Mouse (Mus musculus): ENCODE data around the gene Esrra. TPM values are rescaled to one million over a fixed set of nuclear protein-coding genes. Genes with fewer than 3 reads are reported as not detected.

Gene Esrra
- polyA plus RNA-seq, 2 experiments: 5.1 to 20.3 TPM

DNA sequence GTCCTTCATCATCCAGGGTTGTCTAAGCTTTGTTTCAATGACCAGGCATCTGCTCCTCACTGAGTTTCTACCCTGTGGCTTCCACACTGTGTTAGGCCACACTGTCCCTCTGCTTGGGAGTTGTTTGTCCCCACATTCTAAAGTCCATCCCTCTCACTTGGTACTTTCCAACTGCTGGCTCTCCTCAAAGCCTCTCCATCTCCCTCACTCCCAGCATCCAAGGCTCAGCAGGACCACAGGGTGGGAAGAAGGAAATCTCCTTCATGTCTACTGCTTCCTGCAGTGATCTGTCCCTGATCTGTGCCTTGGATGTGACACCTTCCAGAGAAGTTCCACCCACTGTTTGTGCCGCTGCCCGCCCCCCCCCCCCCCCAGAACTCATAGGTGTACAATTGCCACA, 9.4 kb upstream of the Esrra start:
- H3K36me3 ChIP-seq (ENCODE audit: control insufficient read depth, insufficient read depth, low read length): no peaks in the 10 kb centered on the region
- WGBS: no CpG with 5 or more reads among the region's 2 CpGs
- DNase-seq (ENCODE audit: low spot score) (no peak), ATAC-seq (ENCODE audit: low FRiP score, low read depth) (no peak)
- no peak for TF ChIP-seq POLR2A (IDR thresholded peaks at IDR 0.05; ENCODE audit: borderline replicate concordance, extremely low read depth, insufficient read depth, insufficient read length)
- peaks cover 9% of the 10 kb centered on the region; the same call in 1 of the 2 replicates for H3K4me1 ChIP-seq (ENCODE audit: control insufficient read depth, insufficient read depth, low read length)
- H3K9me3 ChIP-seq (ENCODE audit: control insufficient read depth, low read length): no peaks in the 10 kb centered on the region
- H3K9ac ChIP-seq (ENCODE audit: low read depth, low read length, severe bottlenecking): no peak overlapping the region
- H3K4me2 ChIP-seq (replicated peaks; ENCODE audit: low read depth, low read length, severe bottlenecking): no peak overlapping the region
- no peak overlapping the region for H3K4me3 ChIP-seq (replicated peaks; ENCODE audit: low read length)
- no peak overlapping the region for H3K27ac ChIP-seq (replicated peaks; ENCODE audit: low read depth, low read length)
- peaks cover 92% of the 10 kb centered on the region for H3K27me3 ChIP-seq (ENCODE audit: control insufficient read depth, insufficient read depth, low read length)

- no peak for ATAC-seq (ENCODE audit: low FRiP score, low read depth)
- no peak overlapping the region for H3K9ac ChIP-seq (ENCODE audit: low read depth, low read length, severe bottlenecking)
- 16% methylated on average over 9 of the region's 9 CpGs for WGBS
- H3K4me2 ChIP-seq (replicated peaks; ENCODE audit: low read depth, low read length, severe bottlenecking): no peak overlapping the region
- H3K4me1 ChIP-seq (ENCODE audit: control insufficient read depth, insufficient read depth, low read length): 0 out of 2 replicates have a peak, but pooled peaks cover 7% of the 10 kb centered on the region
- no peaks in the 10 kb centered on the region for H3K36me3 ChIP-seq (ENCODE audit: control insufficient read depth, insufficient read depth, low read length)
- no peak overlapping the region for H3K27ac ChIP-seq (replicated peaks; ENCODE audit: low read depth, low read length)
- peaks cover 92% of the 10 kb centered on the region for H3K27me3 ChIP-seq (ENCODE audit: control insufficient read depth, insufficient read depth, low read length)
- no peaks in the 10 kb centered on the region for H3K9me3 ChIP-seq (ENCODE audit: control insufficient read depth, low read length)
- H3K4me3 ChIP-seq (replicated peaks; ENCODE audit: low read length): peak overlapping the region; percentile 8; the same call in 1 of the 2 replicates
- DNase-seq (ENCODE audit: low spot score): no peak
- TF ChIP-seq POLR2A (IDR thresholded peaks at IDR 0.05; ENCODE audit: borderline replicate concordance, extremely low read depth, insufficient read depth, insufficient read length): no peak
Measured at GRCm38 (mm10) chr19:6928080-6928479, 6.5 kb upstream of the Esrra start.

- no peak overlapping the region for H3K27ac ChIP-seq (replicated peaks; ENCODE audit: low read depth, low read length)
- H3K36me3 ChIP-seq (ENCODE audit: control insufficient read depth, insufficient read depth, low read length): no peaks in the 10 kb centered on the region
- H3K4me1 ChIP-seq (ENCODE audit: control insufficient read depth, insufficient read depth, low read length): 0 out of 2 replicates have a peak, but pooled peaks cover 7% of the 10 kb centered on the region
- H3K9ac ChIP-seq (ENCODE audit: low read depth, low read length, severe bottlenecking): 0 out of 2 replicates have a peak overlapping the region, but pooled peaks have one; percentile 7
- ATAC-seq (ENCODE audit: low FRiP score, low read depth) (no peak), DNase-seq (ENCODE audit: low spot score) (peak; percentile 49)
- peaks cover 82% of the 10 kb centered on the region for H3K27me3 ChIP-seq (ENCODE audit: control insufficient read depth, insufficient read depth, low read length)
- peak overlapping the region; percentile 41 for H3K4me2 ChIP-seq (replicated peaks; ENCODE audit: low read depth, low read length, severe bottlenecking)
- H3K4me3 ChIP-seq (replicated peaks; ENCODE audit: low read length): peak overlapping the region; percentile 22
- TF ChIP-seq POLR2A (IDR thresholded peaks at IDR 0.05; ENCODE audit: borderline replicate concordance, extremely low read depth, insufficient read depth, insufficient read length): no peak
- WGBS: 14% methylated on average over 26 of the region's 26 CpGs
- no peaks in the 10 kb centered on the region for H3K9me3 ChIP-seq (ENCODE audit: control insufficient read depth, low read length)
Measured at GRCm38 (mm10) chr19:6926559-6927255, 5.1 kb upstream of the Esrra start.

DNA sequence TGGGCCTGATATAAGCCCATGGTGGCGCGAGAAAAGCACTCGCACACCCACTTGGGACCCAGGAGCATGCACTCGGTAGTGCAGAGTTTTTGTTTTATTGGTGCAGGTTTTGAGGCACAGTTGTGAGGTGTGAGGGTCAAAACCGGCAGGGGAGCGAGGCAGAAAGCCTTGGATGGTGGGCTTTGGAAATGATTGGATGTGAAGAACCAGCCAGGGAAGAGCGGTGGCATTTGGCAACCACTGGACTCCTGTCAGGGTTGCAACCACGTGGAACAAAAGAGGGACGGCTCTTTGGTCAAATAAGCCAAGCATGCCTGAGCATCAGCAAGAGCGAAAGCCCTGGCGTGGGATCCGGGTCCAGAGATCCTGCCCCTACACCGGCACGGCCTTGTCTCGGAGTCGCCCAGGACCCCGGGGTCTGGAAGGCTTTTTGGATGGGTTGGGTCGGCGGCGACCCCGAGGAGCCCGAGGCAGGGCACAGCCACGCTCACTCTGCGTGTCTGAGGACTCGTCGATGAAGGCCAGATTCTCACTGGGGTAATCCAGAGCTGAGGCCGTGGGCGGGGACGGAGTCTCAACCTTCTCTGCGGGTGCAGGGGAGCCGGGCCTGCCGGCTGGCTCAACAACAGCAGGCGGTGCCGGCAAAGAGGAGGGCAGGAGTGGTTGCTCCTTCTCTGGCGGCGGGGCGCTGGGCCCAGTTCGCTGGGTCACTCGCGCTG, 4.2 kb upstream of the Esrra start:
- WGBS: 8% methylated on average over 38 of the region's 40 CpGs
- peaks cover 11% of the 10 kb centered on the region; the same call in 1 of the 2 replicates for H3K4me1 ChIP-seq (ENCODE audit: control insufficient read depth, insufficient read depth, low read length)
- ATAC-seq (ENCODE audit: low FRiP score, low read depth): no peak
- no peak for TF ChIP-seq POLR2A (IDR thresholded peaks at IDR 0.05; ENCODE audit: borderline replicate concordance, extremely low read depth, insufficient read depth, insufficient read length)
- peak overlapping the region; percentile 22; the same call in 1 of the 2 replicates for H3K4me3 ChIP-seq (replicated peaks; ENCODE audit: low read length)
- H3K27ac ChIP-seq (replicated peaks; ENCODE audit: low read depth, low read length): no peak overlapping the region
- H3K9ac ChIP-seq (ENCODE audit: low read depth, low read length, severe bottlenecking): 0 out of 2 replicates have a peak overlapping the region, but pooled peaks have one; percentile 7
- no peak for DNase-seq (ENCODE audit: low spot score)
- H3K9me3 ChIP-seq (ENCODE audit: control insufficient read depth, low read length): no peaks in the 10 kb centered on the region
- no peaks in the 10 kb centered on the region for H3K36me3 ChIP-seq (ENCODE audit: control insufficient read depth, insufficient read depth, low read length)
- peak overlapping the region; percentile 36; the same call in 1 of the 2 replicates for H3K4me2 ChIP-seq (replicated peaks; ENCODE audit: low read depth, low read length, severe bottlenecking)
- peaks cover 74% of the 10 kb centered on the region for H3K27me3 ChIP-seq (ENCODE audit: control insufficient read depth, insufficient read depth, low read length)

- DNase-seq (ENCODE audit: low spot score): no peak
- Histone ChIP-seq H3K9me3 (ENCODE audit: control insufficient read depth, low read length) (no peaks in the 10 kb centered on the region), H3K9ac (ENCODE audit: low read depth, low read length, severe bottlenecking) (0 out of 2 replicates have a peak within 1 kb of the TSS, but pooled peaks have one; percentile 7), H3K4me1 (ENCODE audit: control insufficient read depth, insufficient read depth, low read length) (peaks cover 16% of the 10 kb centered on the region; the same call in 1 of the 2 replicates), H3K36me3 (ENCODE audit: control insufficient read depth, insufficient read depth, low read length) (no peaks in the 10 kb centered on the region), H3K27ac (replicated peaks; ENCODE audit: low read depth, low read length) (no peak within 1 kb of the TSS), H3K27me3 (ENCODE audit: control insufficient read depth, insufficient read depth, low read length) (peaks cover 69% of the 10 kb centered on the region), H3K4me3 (replicated peaks; ENCODE audit: low read length) (peak within 1 kb of the TSS; percentile 22), H3K4me2 (replicated peaks; ENCODE audit: low read depth, low read length, severe bottlenecking) (peak within 1 kb of the TSS; percentile 36)
- ATAC-seq (ENCODE audit: low FRiP score, low read depth): no peak
- no peak for TF ChIP-seq POLR2A (IDR thresholded peaks at IDR 0.05; ENCODE audit: borderline replicate concordance, extremely low read depth, insufficient read depth, insufficient read length)
- WGBS: 6% methylated on average over 9 of the region's 9 CpGs
Measured at GRCm38 (mm10) chr19:6925307-6925573, 3.6 kb upstream of the Esrra start, which contains the start of gene Catsperz. Gene Catsperz (minus strand): TSS chr19:6925380.
